Mouse (Mus musculus): ENCODE results near the gene Agbl4.

GRCm38 (mm10) chr4:111420955-111421354 lies 1023.5 kb downstream of the Agbl4 start:
- TF ChIP-seq POLR2A (IDR thresholded peaks at IDR 0.05; ENCODE audit: insufficient read length, low read depth): no peak
- TF ChIP-seq MYOD1 (IDR thresholded peaks at IDR 0.05; ENCODE audit: control insufficient read depth in 1 of 3, insufficient read length in 2 of 3, low read depth in 2 of 3): no peak
- no peak for TF ChIP-seq POLR2AphosphoS2 (IDR thresholded peaks at IDR 0.05; ENCODE audit: insufficient read length, low read depth)
- no peak for TF ChIP-seq SRF (IDR thresholded peaks at IDR 0.05; ENCODE audit: control insufficient read depth, insufficient read length, low read depth)
- TF ChIP-seq MAX (IDR thresholded peaks at IDR 0.05; ENCODE audit: low read depth): no peak
- no peak for TF ChIP-seq TCF12 (IDR thresholded peaks at IDR 0.05; ENCODE audit: insufficient read depth, poor library complexity, severe bottlenecking)
- no peak for TF ChIP-seq TCF3 (IDR thresholded peaks at IDR 0.05; ENCODE audit: insufficient read length, low read depth)
- no peak for TF ChIP-seq MYOG (IDR thresholded peaks at IDR 0.05; ENCODE audit: control insufficient read depth in 1 of 3, insufficient read depth in 1 of 3, insufficient read length in 2 of 3, low read depth in 2 of 3)
- no peak for TF ChIP-seq CEBPB (IDR thresholded peaks at IDR 0.05; ENCODE audit: insufficient read depth, poor library complexity, severe bottlenecking)
- TF ChIP-seq USF1 (IDR thresholded peaks at IDR 0.05; ENCODE audit: low read depth): no peak
- no peak for TF ChIP-seq E2F4 (IDR thresholded peaks at IDR 0.05; ENCODE audit: insufficient read depth)
